Mouse (Mus musculus): Measurements from ENCODE around the gene Zfp846.

DNA sequence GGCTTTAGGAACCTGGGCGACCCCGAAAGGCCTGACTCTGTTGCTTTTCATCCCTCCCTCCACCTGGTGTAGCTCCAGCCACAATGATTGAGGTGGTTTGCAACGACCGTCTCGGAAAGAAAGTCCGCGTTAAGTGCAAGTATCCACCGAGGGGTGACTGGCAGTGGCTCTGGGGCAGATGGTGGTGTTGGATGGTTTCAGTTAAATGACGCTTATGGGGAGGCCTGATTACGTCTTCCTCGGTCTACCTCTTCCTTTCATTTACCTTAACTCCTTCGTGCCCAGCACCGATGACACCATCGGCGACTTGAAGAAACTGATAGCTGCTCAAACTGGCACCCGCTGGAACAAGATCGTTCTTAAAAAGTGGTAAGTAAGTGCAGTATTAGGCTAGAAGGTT lies 64.0 kb downstream of the Zfp846 start:
- no peak for TF ChIP-seq CTCF (IDR thresholded peaks at IDR 0.05; ENCODE audit: extremely low read depth, insufficient read depth, insufficient read length, insufficient replicate concordance)
- TF ChIP-seq POLR2A (IDR thresholded peaks at IDR 0.05; ENCODE audit: low read depth, low read length) = no peak
